Mouse (Mus musculus): ENCODE measurements around the gene Slco1c1. TPM values are rescaled to one million over a fixed set of nuclear protein-coding genes. Genes with fewer than 3 reads are reported as not detected.

The Slco1c1 gene
- polyA plus RNA-seq (2016; fragmentation: Nextera tagmentation; extraction: Ambion mirVana) = 0.24 TPM in 1 of 2 replicates, not detected in the other

GRCm38 (mm10) chr6:141523747-141524640 lies at the start of gene Slco1c1:
Slco1c1 (plus strand) TSS chr6:141524368.
- H3K9me3 ChIP-seq = no peaks in the 10 kb centered on the region
- H3K36me3 ChIP-seq (replicated peaks) = no peaks in the 10 kb centered on the region
- no peaks in the 10 kb centered on the region for H3K27me3 ChIP-seq (replicated peaks; ENCODE audit: low read depth, poor library complexity, severe bottlenecking)
- 54% methylated on average over 2 of the region's 2 CpGs for WGBS
- H3K27ac ChIP-seq (replicated peaks) = no peak within 1 kb of the TSS
- DNase-seq (ENCODE audit: low spot score) = no peak
- no peak within 1 kb of the TSS for H3K4me3 ChIP-seq
- H3K4me1 ChIP-seq = no peaks in the 10 kb centered on the region

- Histone ChIP-seq H3K4me1 (no peaks in the 10 kb centered on the region), H3K4me3 (no peak overlapping the region), H3K9me3 (no peaks in the 10 kb centered on the region), H3K27me3 (replicated peaks; ENCODE audit: low read depth, poor library complexity, severe bottlenecking) (no peaks in the 10 kb centered on the region), H3K36me3 (replicated peaks) (no peaks in the 10 kb centered on the region), H3K27ac (replicated peaks) (no peak overlapping the region)
- DNase-seq (ENCODE audit: low spot score) = no peak
- 59% methylated on average over 3 of the region's 3 CpGs for WGBS
Measured at GRCm38 (mm10) chr6:141474696-141475095, 49.5 kb upstream of the Slco1c1 start.

DNA sequence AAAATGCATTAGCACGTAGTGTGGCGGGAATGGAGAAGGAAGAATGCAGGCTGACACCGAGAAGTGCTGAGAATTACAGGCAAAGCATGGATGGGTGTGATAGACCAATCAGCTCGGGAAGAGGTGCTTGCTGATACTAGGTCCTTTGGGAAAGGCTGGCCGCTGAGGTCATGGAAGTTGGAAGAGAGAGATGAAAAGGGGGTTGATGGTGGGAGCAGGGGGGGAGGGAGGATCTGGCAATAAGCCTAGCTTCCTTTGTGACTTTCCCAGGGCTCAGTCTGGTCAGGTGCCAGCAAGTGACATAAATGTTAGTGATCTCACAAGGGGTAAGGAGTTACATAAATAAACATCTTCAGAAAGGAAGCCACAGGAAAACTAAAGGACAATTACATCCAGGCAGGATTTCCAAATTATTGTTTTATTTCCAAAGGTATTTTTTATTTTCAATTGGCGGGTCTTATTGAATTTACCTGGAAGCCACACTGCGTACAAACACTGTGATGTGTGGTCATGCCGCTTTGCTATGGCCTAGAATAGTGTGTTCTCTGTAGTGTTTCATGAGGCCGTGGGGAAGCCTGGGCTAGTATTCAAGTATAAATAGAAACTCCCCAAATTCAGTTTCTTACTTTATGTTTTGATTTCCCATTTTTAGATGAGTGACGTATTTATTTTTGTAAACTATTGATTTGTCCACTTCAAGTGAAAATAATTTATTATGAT lies 38.7 kb upstream of the Slco1c1 start:
- no peak overlapping the region for H3K4me3 ChIP-seq
- no peaks in the 10 kb centered on the region for H3K36me3 ChIP-seq (replicated peaks)
- H3K4me1 ChIP-seq = no peaks in the 10 kb centered on the region
- no peaks in the 10 kb centered on the region for H3K9me3 ChIP-seq
- H3K27ac ChIP-seq (replicated peaks) = no peak overlapping the region
- no peaks in the 10 kb centered on the region for H3K27me3 ChIP-seq (replicated peaks; ENCODE audit: low read depth, poor library complexity, severe bottlenecking)
- peak; percentile 23 for DNase-seq (ENCODE audit: low spot score)
- WGBS = 70% methylated on average over 10 of the region's 10 CpGs

GRCm38 (mm10) chr6:141487266-141487665 lies 36.9 kb upstream of the Slco1c1 start:
- H3K4me3 ChIP-seq = no peak overlapping the region
- no peaks in the 10 kb centered on the region for H3K9me3 ChIP-seq
- H3K27me3 ChIP-seq (replicated peaks; ENCODE audit: low read depth, poor library complexity, severe bottlenecking) = no peaks in the 10 kb centered on the region
- no peaks in the 10 kb centered on the region for H3K4me1 ChIP-seq
- H3K27ac ChIP-seq (replicated peaks) = no peak overlapping the region
- no peaks in the 10 kb centered on the region for H3K36me3 ChIP-seq (replicated peaks)
- WGBS = 75% methylated on average over 7 of the region's 7 CpGs
- no peak for DNase-seq (ENCODE audit: low spot score)

DNA sequence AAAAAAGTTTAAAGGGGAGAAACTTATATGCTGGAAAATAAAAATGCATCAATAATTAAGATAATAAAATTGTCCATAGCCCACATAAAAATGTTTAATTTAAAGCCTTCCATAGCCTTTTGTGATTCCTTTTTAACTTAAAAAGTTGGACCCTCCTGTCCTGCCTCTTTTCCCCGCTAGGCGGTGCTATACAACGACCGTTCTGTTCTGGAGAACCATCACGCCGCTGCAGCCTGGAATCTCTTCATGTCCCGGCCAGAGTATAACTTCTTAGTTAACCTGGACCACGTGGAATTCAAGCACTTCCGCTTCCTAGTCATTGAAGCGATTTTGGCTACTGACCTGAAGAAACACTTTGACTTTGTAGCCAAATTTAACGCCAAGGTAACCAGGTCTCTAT lies 35.5 kb upstream of the Slco1c1 start:
- H3K27ac ChIP-seq (replicated peaks) = no peak overlapping the region
- no peaks in the 10 kb centered on the region for H3K27me3 ChIP-seq (replicated peaks; ENCODE audit: low read depth, poor library complexity, severe bottlenecking)
- H3K36me3 ChIP-seq (replicated peaks) = no peaks in the 10 kb centered on the region
- no peaks in the 10 kb centered on the region for H3K9me3 ChIP-seq
- H3K4me1 ChIP-seq = no peaks in the 10 kb centered on the region
- 14% methylated on average over 11 of the region's 11 CpGs for WGBS
- peak; percentile 74 for DNase-seq (ENCODE audit: low spot score)
- H3K4me3 ChIP-seq = no peak overlapping the region

DNA sequence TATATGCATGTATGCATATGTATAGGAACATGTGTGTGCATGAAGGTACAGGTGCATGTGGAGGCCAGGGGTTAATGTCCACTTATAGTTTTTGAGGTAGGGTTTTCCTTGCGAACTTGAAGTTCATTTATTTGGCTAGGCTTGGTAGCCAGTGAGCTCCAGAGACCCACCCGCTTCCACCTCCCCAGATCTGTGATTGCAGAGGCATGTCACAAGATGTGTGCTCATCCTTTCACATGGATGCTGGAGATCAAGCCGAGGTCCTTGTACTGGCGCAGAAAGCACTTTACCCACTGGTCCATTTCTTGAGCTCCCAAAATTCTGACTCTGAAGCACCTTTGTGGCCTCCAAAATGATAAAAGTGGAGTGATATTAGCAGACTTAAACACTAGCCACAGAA lies 29.3 kb upstream of the Slco1c1 start:
- DNase-seq (ENCODE audit: low spot score) = no peak
- peaks cover 16% of the 10 kb centered on the region for H3K4me1 ChIP-seq
- no peak overlapping the region for H3K27ac ChIP-seq (replicated peaks)
- no peaks in the 10 kb centered on the region for H3K27me3 ChIP-seq (replicated peaks; ENCODE audit: low read depth, poor library complexity, severe bottlenecking)
- no peak overlapping the region for H3K4me3 ChIP-seq
- no peaks in the 10 kb centered on the region; the same call in 1 of the 2 replicates for H3K36me3 ChIP-seq (replicated peaks)
- WGBS = 77% methylated on average over 4 of the region's 4 CpGs
- no peaks in the 10 kb centered on the region for H3K9me3 ChIP-seq

- no peaks in the 10 kb centered on the region for H3K27me3 ChIP-seq (replicated peaks; ENCODE audit: low read depth, poor library complexity, severe bottlenecking)
- peak; percentile 39 for DNase-seq (ENCODE audit: low spot score)
- H3K4me3 ChIP-seq = 0 out of 2 replicates have a peak overlapping the region, but pooled peaks have one; percentile 21
- H3K9me3 ChIP-seq = no peaks in the 10 kb centered on the region
- 16% methylated on average over 13 of the region's 13 CpGs for WGBS
- H3K27ac ChIP-seq (replicated peaks) = 0 out of 2 replicates have a peak overlapping the region, but pooled peaks have one; percentile 6
- H3K4me1 ChIP-seq = peaks cover 16% of the 10 kb centered on the region
- H3K36me3 ChIP-seq (replicated peaks) = no peaks in the 10 kb centered on the region; the same call in 1 of the 2 replicates
Measured at GRCm38 (mm10) chr6:141495634-141496418, 28.3 kb upstream of the Slco1c1 start.

- no peak overlapping the region for H3K4me3 ChIP-seq
- H3K27ac ChIP-seq (replicated peaks) = no peak overlapping the region
- no peaks in the 10 kb centered on the region for H3K27me3 ChIP-seq (replicated peaks; ENCODE audit: low read depth, poor library complexity, severe bottlenecking)
- H3K36me3 ChIP-seq (replicated peaks) = no peaks in the 10 kb centered on the region; the same call in 1 of the 2 replicates
- no peak for DNase-seq (ENCODE audit: low spot score)
- peaks cover 16% of the 10 kb centered on the region for H3K4me1 ChIP-seq
- H3K9me3 ChIP-seq = no peaks in the 10 kb centered on the region
Measured at GRCm38 (mm10) chr6:141499511-141499910, 24.7 kb upstream of the Slco1c1 start.

DNA sequence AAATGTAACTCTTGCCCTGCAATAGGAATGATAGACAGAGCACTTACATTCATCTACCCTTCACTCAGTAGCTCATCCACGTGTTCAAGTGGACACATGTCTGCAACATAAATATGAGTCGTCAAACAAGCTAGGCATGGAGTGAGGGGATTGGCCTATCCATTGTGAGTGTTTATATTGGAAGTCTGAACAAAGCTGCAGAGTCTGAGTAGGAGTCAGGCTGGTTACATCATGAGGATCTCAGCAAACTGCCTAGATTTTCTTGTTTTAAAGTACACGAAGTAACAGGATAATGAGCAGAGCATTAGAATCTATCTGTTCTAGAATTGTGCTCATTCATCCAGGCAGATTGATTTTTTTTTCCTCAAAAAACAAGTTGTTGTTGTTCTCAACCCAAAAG lies 23.0 kb upstream of the Slco1c1 start:
- Histone ChIP-seq H3K27me3 (replicated peaks; ENCODE audit: low read depth, poor library complexity, severe bottlenecking) (no peaks in the 10 kb centered on the region), H3K27ac (replicated peaks) (no peak overlapping the region), H3K4me3 (no peak overlapping the region), H3K4me1 (peaks cover 3% of the 10 kb centered on the region), H3K36me3 (replicated peaks) (no peaks in the 10 kb centered on the region; the same call in 1 of the 2 replicates), H3K9me3 (no peaks in the 10 kb centered on the region)
- no peak for DNase-seq (ENCODE audit: low spot score)
- WGBS = 87% methylated on average over 3 of the region's 3 CpGs

- H3K27ac ChIP-seq (replicated peaks) = no peak overlapping the region
- H3K9me3 ChIP-seq = no peaks in the 10 kb centered on the region
- H3K36me3 ChIP-seq (replicated peaks) = no peaks in the 10 kb centered on the region
- H3K4me1 ChIP-seq = no peaks in the 10 kb centered on the region
- no peak for DNase-seq (ENCODE audit: low spot score)
- no peaks in the 10 kb centered on the region for H3K27me3 ChIP-seq (replicated peaks; ENCODE audit: low read depth, poor library complexity, severe bottlenecking)
- 90% methylated on average over 2 of the region's 2 CpGs for WGBS
- H3K4me3 ChIP-seq = no peak overlapping the region
Measured at GRCm38 (mm10) chr6:141522541-141522940, 1.6 kb upstream of the Slco1c1 start.

DNA sequence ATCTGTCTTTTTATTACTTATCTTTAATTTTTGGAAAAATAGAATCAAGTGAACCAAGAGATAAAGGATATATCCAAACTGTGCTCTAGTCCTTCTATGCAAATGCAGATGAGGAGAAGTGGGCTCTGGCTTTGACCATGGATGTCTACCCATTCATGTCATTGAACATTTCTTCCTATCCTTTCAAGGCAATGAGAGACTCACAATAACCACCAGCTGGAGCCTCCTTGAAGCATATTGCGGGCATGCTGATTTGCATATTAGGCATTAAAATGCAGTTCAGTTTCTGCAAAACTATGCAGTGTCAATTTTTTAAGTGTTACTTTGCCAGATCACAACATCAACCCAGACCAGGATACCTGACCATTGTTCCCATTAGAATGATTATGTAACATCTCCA lies 1.6 kb downstream of the Slco1c1 start:
- Histone ChIP-seq H3K4me1 (peaks cover 3% of the 10 kb centered on the region; the same call in 1 of the 2 replicates), H3K4me3 (no peak overlapping the region), H3K27ac (replicated peaks) (no peak overlapping the region), H3K27me3 (replicated peaks; ENCODE audit: low read depth, poor library complexity, severe bottlenecking) (no peaks in the 10 kb centered on the region), H3K9me3 (no peaks in the 10 kb centered on the region), H3K36me3 (replicated peaks) (no peaks in the 10 kb centered on the region)
- WGBS = 93% methylated on average over 1 of the region's 1 CpGs
- DNase-seq (ENCODE audit: low spot score) = no peak

DNA sequence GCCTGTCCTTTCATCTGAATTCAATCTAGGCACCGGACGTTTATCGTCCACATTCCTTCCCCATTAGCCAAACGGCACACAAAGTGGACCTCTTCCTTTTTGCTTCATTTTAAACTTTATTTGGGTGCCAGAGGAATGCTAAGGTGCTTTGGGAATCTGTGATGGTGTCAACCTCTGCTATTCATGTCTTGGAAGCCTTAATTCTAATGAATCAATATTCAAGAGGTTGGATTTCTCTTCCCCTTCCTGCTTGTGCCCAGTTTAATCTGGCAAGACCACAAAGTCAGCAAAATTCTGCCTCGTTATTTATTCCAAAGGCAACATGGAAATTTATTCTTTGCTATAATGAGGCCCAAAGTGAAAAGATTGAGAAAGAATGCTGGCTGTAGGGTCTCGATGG lies 6.7 kb downstream of the Slco1c1 start:
- Histone ChIP-seq H3K27ac (replicated peaks) (no peak overlapping the region), H3K36me3 (replicated peaks) (no peaks in the 10 kb centered on the region), H3K27me3 (replicated peaks; ENCODE audit: low read depth, poor library complexity, severe bottlenecking) (no peaks in the 10 kb centered on the region), H3K4me1 (peaks cover 5% of the 10 kb centered on the region; the same call in 1 of the 2 replicates), H3K4me3 (no peak overlapping the region), H3K9me3 (no peaks in the 10 kb centered on the region)
- no peak for DNase-seq (ENCODE audit: low spot score)
- 73% methylated on average over 6 of the region's 6 CpGs for WGBS
